21 mouse cellular contexts compared by ENCODE assay signal in genomic region chr2:110965398-110965797, GRCm38 (mm10). TPM values are rescaled to one million over a fixed set of nuclear protein-coding genes. Genes with fewer than 3 reads are reported as not detected.
"Had no signal": no experiment of that assay in that cellular context is flagged by ENCODE, and none has a peak within 500 bp of the region (broad histone marks: within the 10 kb centered on the region; RNA-seq: fewer than 3 reads in every experiment).

No protein-coding gene starts in this region.

- ATAC-seq: midbrain, embryonic 16.5 days had no signal

- H3K4me3 ChIP-seq: midbrain, embryonic 10.5 days; midbrain, embryonic 12.5 days; myocyte; neural tube, embryonic 13.5 days; neural tube, embryonic 15.5 days had no signal

- H3K27ac ChIP-seq: midbrain, embryonic 10.5 days; midbrain, embryonic 12.5 days; neural tube, embryonic 13.5 days; neural tube, embryonic 15.5 days had no signal

- DNase-seq: lung, adult 18-20 months; lung, embryonic 14.5 days; lung, postnatal 10 days; lung, postnatal 4 days; midbrain, embryonic 14.5 days; retina, postnatal 1 day; right cerebral cortex, adult 18-20 months; right cerebral cortex, postnatal 25 days; right cerebral cortex, postnatal 4 days; spleen, adult 18-20 months; thymus, adult 18-20 months; thymus, postnatal 14 days; thymus, postnatal 36 days had no signal

RNA-seq across cellular contexts. Expression of gene Ano3, which starts 14.7 kb away (rescaled TPM):
- total RNA-seq: megakaryocyte, adult 5-6 weeks; megakaryocyte-erythroid progenitor cell, adult 5-6 weeks had no signal
